Mouse (Mus musculus): Measurements from ENCODE around the gene Thbs4. TPM values are rescaled to one million over a fixed set of nuclear protein-coding genes. Genes with fewer than 3 reads are reported as not detected.

The Thbs4 gene
- 0.79 and 0.86 TPM in 2 replicates for polyA plus RNA-seq (2015; fragmentation: Nextera tagmentation; extraction: Ambion mirVana)

GRCm38 (mm10) chr13:92794462-92795214, at the start of gene Thbs4:
TSS of gene Thbs4 (minus strand) at chr13:92794818.

Other genes with a start within 250 kb of the Thbs4 start
- gene Spz1, start 218.6 kb downstream of the Thbs4 start, polyA plus RNA-seq (2015; fragmentation: Nextera tagmentation; extraction: Ambion mirVana) = not detected in 2 replicates
- gene Serinc5, start 183.7 kb downstream of the Thbs4 start, polyA plus RNA-seq (2015; fragmentation: Nextera tagmentation; extraction: Ambion mirVana) = 18.7 and 19.1 TPM in 2 replicates
- gene Mtx3, start 49.9 kb upstream of the Thbs4 start, polyA plus RNA-seq (2015; fragmentation: Nextera tagmentation; extraction: Ambion mirVana) = 1.7 and 2.1 TPM in 2 replicates

Data from spleen, postnatal 0 days (tissue).